Mouse (Mus musculus) retina, postnatal 1 day (tissue): ENCODE results near the gene Iqsec1.
A peak's percentile ranks its signal among the peaks of the same experiment; 100 is the strongest.

ENCODE experiments used
- DNase-seq: peaks from one replicate; pipeline ENCODE4 v3.0.0-alpha.2; 2012

The Iqsec1 gene

GRCm38 (mm10) chr6:90749414-90749937, 239.0 kb downstream of the Iqsec1 start:
- DNase-seq = no peak

GRCm38 (mm10) chr6:90748976-90749375, 239.5 kb downstream of the Iqsec1 start:
- DNase-seq = no peak

GRCm38 (mm10) chr6:90746331-90746864, 242.1 kb downstream of the Iqsec1 start:
- DNase-seq = no peak

- DNase-seq = no peak
Observed at GRCm38 (mm10) chr6:90745401-90746198, 242.9 kb downstream of the Iqsec1 start.

- DNase-seq = no peak
Observed at GRCm38 (mm10) chr6:90742453-90742852, 246.0 kb downstream of the Iqsec1 start.

GRCm38 (mm10) chr6:90741717-90742116, 246.8 kb downstream of the Iqsec1 start:
- no peak for DNase-seq

GRCm38 (mm10) chr6:90741056-90741420, 247.4 kb downstream of the Iqsec1 start:
- no peak for DNase-seq

GRCm38 (mm10) chr6:90740348-90741055, 248.0 kb downstream of the Iqsec1 start:
- no peak for DNase-seq

- peak; percentile 95 for DNase-seq
Observed at GRCm38 (mm10) chr6:90737376-90737775, 251.1 kb downstream of the Iqsec1 start.

GRCm38 (mm10) chr6:90736691-90737245, 251.7 kb downstream of the Iqsec1 start:
- DNase-seq = peak; percentile 72

GRCm38 (mm10) chr6:90736074-90736672, 252.3 kb downstream of the Iqsec1 start:
- DNase-seq = peak; percentile 71

GRCm38 (mm10) chr6:90735396-90736036, 253.0 kb downstream of the Iqsec1 start:
- DNase-seq = peak; percentile 90

GRCm38 (mm10) chr6:90734806-90735205, 253.7 kb downstream of the Iqsec1 start:
- DNase-seq = no peak

- peak; percentile 65 for DNase-seq
Observed at GRCm38 (mm10) chr6:90731327-90731726, 257.2 kb downstream of the Iqsec1 start.

GRCm38 (mm10) chr6:90729829-90730228, 258.7 kb downstream of the Iqsec1 start:
- no peak for DNase-seq

GRCm38 (mm10) chr6:90728491-90728931, 260.0 kb downstream of the Iqsec1 start:
- DNase-seq = peak; percentile 84

GRCm38 (mm10) chr6:90727826-90728225, 260.7 kb downstream of the Iqsec1 start:
- no peak for DNase-seq

GRCm38 (mm10) chr6:90726711-90727122, 261.8 kb downstream of the Iqsec1 start:
- DNase-seq = no peak

- DNase-seq = peak; percentile 66
Observed at GRCm38 (mm10) chr6:90725526-90725925, 263.0 kb downstream of the Iqsec1 start.

- DNase-seq = no peak
Observed at GRCm38 (mm10) chr6:90722993-90723392, 265.5 kb downstream of the Iqsec1 start.

- no peak for DNase-seq
Observed at GRCm38 (mm10) chr6:90720996-90721746, 267.3 kb downstream of the Iqsec1 start.

GRCm38 (mm10) chr6:90720201-90720600, 268.3 kb downstream of the Iqsec1 start:
- no peak for DNase-seq
